Mouse (Mus musculus) C2C12 (cell line): Measurements from ENCODE around the gene Mllt3.

ENCODE experiments used
- CTCF ChIP-seq: IDR thresholded peaks from one replicate; pipeline ENCODE4 v1.5.1; 2011; ENCODE audit not compliant: control insufficient read depth, insufficient read depth, insufficient read length
- FOSL1 ChIP-seq: IDR thresholded peaks from one replicate; pipeline ENCODE4 v1.8.0; 2011; ENCODE audit warnings: mild to moderate bottlenecking, low read length; ENCODE audit not compliant: poor library complexity, insufficient read depth, severe bottlenecking
- USF1 ChIP-seq: IDR thresholded peaks from one replicate; pipeline ENCODE4 v1.6.1; 2011; ENCODE audit warnings: low read depth, mild to moderate bottlenecking, control low read depth, moderate library complexity

DNA sequence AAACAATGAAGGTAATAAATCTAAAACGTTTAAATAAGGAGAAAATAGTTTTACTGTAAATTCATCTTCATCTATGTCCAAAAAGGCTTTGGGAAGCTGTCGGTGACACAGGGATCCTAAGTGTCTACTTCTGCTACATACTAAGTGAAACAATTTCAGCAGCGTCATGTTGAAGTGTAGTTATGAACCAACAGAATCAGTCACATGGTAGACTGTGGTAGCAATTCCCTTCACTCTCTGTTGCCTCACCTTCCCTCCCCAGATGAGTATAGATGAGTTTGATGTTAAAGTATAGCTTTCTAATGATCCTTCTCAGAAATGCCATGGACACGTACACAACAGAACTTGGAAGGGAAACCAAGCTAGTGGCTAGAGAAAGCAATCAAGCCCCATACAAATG is 79.9 kb downstream of the Mllt3 start:
- TF ChIP-seq CTCF (no peak), USF1 (no peak), FOSL1 (no peak)
